Mouse (Mus musculus) intestine, embryonic 14.5 days (tissue): ENCODE measurements around the gene Adssl1. TPM values are rescaled to one million over a fixed set of nuclear protein-coding genes. Genes with fewer than 3 reads are reported as not detected.

ENCODE experiments used
- ATAC-seq: fragments of 200-750 bp; cut with Nextera tagmentation; replicated peaks from 2 replicates; pipeline ENCODE4 v1.8.0; 2017; ENCODE audit warnings: low read depth, moderate number of reproducible peaks, moderate TSS enrichment, moderate library complexity; ENCODE audit not compliant: low FRiP score, low TSS enrichment
- DNase-seq: peaks from one replicate; pipeline ENCODE4 v3.0.0-alpha.2; 2018; ENCODE audit warnings: low spot score
- H3K27ac ChIP-seq: fragments of 300-500 bp; sonication (generic); 2 replicates; pipeline ENCODE4 v1.5.1; 2014; ENCODE audit warnings: low read depth, mild to moderate bottlenecking, control low read depth
- H3K27me3 ChIP-seq: fragments of 300-500 bp; sonication (generic); replicated peaks from 2 replicates; pipeline ENCODE4 v1.6.1; 2014; ENCODE audit warnings: low read length, control low read depth; ENCODE audit not compliant: control insufficient read depth, insufficient read depth
- H3K36me3 ChIP-seq: fragments of 300-500 bp; sonication (generic); 2 replicates; pipeline ENCODE4 v1.6.1; 2014; ENCODE audit warnings: low read length, control low read depth; ENCODE audit not compliant: control insufficient read depth, insufficient read depth
- H3K4me1 ChIP-seq: fragments of 300-500 bp; sonication (generic); replicated peaks from 2 replicates; pipeline ENCODE4 v1.6.1; 2014; ENCODE audit warnings: low read length, control low read depth, mixed read lengths; ENCODE audit not compliant: control insufficient read depth, insufficient read depth
- H3K4me2 ChIP-seq: fragments of 300-500 bp; sonication (generic); 2 replicates; pipeline ENCODE4 v1.6.1; 2014; ENCODE audit warnings: low read length
- H3K4me3 ChIP-seq: fragments of 300-500 bp; sonication (generic); 2 replicates; pipeline ENCODE4 v1.5.1; 2014; ENCODE audit warnings: low read depth, low read length, control low read depth, mixed read lengths
- H3K9ac ChIP-seq: fragments of 300-500 bp; sonication (generic); 2 replicates; pipeline ENCODE4 v1.6.1; 2014; ENCODE audit warnings: mild to moderate bottlenecking, low read length
- H3K9me3 ChIP-seq: fragments of 300-500 bp; sonication (generic); 2 replicates; pipeline ENCODE4 v1.6.1; 2016; ENCODE audit warnings: low read length, control low read depth; ENCODE audit not compliant: control insufficient read depth
- WGBS: fragments of 180-500 bp; shearing (Covaris S2); extraction: QIAGEN DNeasy Blood & Tissue Kit; methylation state at CpG from one replicate; pipeline ENCODE4 v1.1.7; 2014; 5-methylcytosine and 5-hydroxymethylcytosine counted together
- microRNA-seq: library from miRNA; unstranded; fragments of <30 nt; microRNA quantifications from one replicate; pipeline ENCODE4, GENCODE M21; 2016
- polyA plus RNA-seq: library from polyadenylated mRNA; unstranded; fragments of >200 nt; fragmentation: Nextera tagmentation; extraction: Ambion mirVana; gene quantifications from 2 replicates; pipeline ENCODE4 v1.2.1, GENCODE M21; 2014

Gene Adssl1
- polyA plus RNA-seq, 1 experiment from 2014 or later, result 1.8 TPM

DNA sequence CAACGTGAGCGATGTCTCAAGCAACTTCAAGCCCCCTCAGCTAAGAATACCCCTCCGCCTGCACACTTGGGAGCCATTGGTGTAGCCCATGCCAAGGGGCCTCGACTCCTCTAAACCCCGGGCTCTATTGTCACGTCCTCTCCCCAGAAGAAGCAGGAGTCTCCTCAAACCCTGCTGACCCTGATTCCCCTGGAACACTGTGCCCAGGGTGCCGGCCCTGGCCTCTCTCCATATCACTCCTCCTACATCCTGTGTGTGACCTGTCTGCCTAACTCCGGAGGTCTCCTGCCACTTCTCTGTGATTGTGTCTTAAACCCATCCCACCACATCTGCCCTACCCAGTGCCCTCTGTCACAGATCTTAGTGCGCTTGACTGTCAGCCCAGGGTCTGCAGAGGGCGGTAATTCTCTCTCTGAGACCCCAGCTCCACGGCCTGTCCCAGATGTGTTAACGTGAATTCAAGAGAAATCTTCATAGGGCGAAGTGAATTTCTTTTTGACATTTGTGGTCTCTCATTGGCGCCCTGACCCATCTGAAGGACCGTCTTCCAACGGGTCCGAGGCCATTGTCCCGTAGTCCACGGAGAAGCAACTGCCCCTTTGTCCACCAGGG lies 58.2 kb downstream of the Adssl1 start:
- ATAC-seq, result no peak
- peak overlapping the region; percentile 60 for H3K9ac ChIP-seq
- H3K27ac ChIP-seq, result peak overlapping the region; percentile 83
- 20% methylated on average over 19 of the region's 19 CpGs for WGBS
- H3K9me3 ChIP-seq, result no peaks in the 10 kb centered on the region
- H3K36me3 ChIP-seq, result no peaks in the 10 kb centered on the region
- DNase-seq, result no peak
- peaks cover 26% of the 10 kb centered on the region for H3K4me1 ChIP-seq
- peak overlapping the region; percentile 65 for H3K4me3 ChIP-seq
- peaks cover 15% of the 10 kb centered on the region for H3K27me3 ChIP-seq
- peak overlapping the region; percentile 94 for H3K4me2 ChIP-seq

DNA sequence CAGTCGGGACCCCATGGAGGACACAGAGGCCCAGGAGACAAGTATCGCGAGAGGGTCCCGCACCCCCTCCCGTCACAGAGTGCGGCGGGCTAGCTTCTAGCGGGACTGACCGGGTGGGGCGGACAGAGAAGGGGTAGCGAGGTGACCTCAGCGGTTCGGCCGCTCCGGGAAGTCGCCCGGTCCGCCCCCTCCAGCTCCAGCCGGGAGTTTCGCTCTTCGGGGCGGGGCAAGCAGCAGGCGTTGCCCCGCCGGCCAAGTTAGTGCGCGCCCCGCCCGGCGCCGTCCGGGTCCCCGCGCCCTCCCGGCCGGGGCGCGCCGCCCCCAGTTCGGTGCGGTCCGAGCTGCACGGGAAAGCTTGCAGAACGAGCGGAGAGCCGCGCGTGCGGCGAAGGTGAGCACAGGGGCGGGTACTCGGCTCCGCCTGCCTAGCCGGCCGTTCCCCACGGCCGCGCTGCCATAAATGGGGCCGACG lies 58.7 kb downstream of the Adssl1 start, which contains the start of gene Zbtb42:
Gene Zbtb42, plus strand, starts transcription at position 274 of the 472 bp plus-strand sequence.
- Histone ChIP-seq H3K4me3 (peak within 1 kb of the TSS; percentile 65), H3K4me1 (peaks cover 26% of the 10 kb centered on the region), H3K36me3 (no peaks in the 10 kb centered on the region), H3K27ac (peak within 1 kb of the TSS; percentile 83), H3K9ac (peak within 1 kb of the TSS; percentile 60), H3K9me3 (no peaks in the 10 kb centered on the region), H3K27me3 (peaks cover 15% of the 10 kb centered on the region), H3K4me2 (peak within 1 kb of the TSS; percentile 94)
- under 1% methylated on average over 48 of the region's 60 CpGs for WGBS
- DNase-seq (peak; percentile 86), ATAC-seq (peak; percentile 25)

DNA sequence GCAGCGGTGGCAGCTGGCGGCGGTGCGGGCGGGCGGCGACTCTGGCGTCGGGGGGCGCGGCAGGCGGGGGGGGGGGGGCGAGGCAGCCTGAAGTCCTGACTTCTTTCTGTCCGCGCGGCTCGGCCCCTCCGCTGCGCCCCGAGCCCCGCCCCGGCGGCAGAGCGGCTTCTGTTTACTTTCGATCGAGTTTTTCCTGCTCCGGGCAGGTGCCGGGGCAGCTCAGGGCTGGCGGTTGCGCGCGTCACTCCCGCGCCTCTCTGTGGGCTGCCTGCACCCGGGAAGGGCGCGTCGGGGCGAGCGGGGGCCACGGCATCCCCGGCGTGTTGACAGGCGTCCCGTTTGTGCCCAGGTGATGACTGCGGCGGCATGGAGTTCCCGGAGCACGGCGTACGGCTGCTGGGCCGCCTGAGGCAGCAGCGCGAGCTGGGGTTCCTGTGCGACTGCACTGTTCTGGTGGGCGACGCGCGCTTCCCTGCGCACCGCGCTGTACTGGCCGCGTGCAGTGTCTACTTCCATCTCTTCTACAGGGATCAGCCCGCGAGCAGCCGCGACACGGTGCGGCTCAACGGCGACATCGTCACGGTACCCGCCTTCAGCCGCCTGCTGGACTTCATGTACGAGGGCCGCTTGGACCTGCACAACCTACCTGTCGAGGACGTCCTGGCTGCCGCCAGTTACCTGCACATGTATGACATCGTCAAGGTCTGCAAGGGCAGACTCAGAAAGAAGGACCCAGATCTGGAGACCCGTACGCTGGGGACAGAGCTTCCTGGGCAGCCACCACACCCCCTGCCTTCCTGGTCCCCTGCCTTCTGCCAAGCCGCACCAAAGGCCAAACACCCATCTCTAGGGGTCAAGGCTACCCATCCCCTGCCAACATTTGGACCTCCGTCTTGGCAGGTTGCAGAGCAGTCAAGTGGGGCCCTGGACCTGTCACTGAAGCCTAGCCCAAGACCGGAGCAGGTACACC lies 59.5 kb downstream of the Adssl1 start:
- DNase-seq, result peak; percentile 83
- no peaks in the 10 kb centered on the region for H3K9me3 ChIP-seq
- peak overlapping the region; percentile 60 for H3K9ac ChIP-seq
- peak; percentile 68 for ATAC-seq
- peaks cover 15% of the 10 kb centered on the region for H3K27me3 ChIP-seq
- H3K36me3 ChIP-seq, result no peaks in the 10 kb centered on the region
- peak overlapping the region; percentile 65 for H3K4me3 ChIP-seq
- peak overlapping the region; percentile 94 for H3K4me2 ChIP-seq
- peaks cover 26% of the 10 kb centered on the region for H3K4me1 ChIP-seq
- 5% methylated on average over 69 of the region's 87 CpGs for WGBS
- peak overlapping the region; percentile 83 for H3K27ac ChIP-seq

DNA sequence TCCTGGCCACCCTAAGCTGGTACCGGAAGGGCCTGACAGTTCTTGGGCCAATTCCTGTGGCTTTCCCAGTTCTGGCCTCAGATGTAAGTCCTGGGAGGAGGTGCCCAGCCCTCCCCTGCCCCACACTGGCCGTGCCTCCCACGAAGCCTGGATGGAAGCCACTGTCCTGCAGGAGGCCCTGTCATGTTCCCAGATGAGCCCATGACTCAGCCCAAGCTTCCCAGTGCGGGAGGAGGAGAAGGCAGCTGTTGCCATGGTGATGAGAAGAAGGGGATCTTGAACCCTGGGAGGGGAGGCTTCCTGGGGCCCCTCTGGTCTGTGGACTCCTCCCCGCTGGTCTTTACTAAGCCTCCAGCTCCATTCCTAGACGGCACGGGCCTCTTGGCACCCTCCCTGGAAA lies 63.5 kb downstream of the Adssl1 start:
- H3K9ac ChIP-seq, result no peak overlapping the region

DNA sequence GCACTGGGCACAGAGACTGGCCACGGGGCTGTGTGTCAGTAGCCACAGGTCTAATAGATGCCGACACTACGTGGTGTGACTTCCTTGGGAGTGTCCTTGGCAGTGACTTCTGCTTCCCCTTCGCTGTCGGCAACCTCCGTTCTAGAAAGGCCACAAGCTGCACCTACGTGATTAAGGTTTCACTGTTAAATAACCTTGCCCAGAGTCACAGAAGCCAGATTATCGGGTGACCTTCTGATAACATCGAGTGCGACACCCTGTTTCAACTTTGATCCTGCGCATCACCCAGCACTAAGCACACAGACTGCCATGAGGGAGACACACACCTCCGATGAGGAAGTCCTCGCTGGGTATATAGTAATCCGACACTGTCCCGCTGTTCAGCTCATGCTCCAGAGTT lies 68.6 kb downstream of the Adssl1 start:
- H3K9me3 ChIP-seq, result no peaks in the 10 kb centered on the region
- no peak overlapping the region for H3K27ac ChIP-seq
- no peak overlapping the region for H3K9ac ChIP-seq
- H3K4me3 ChIP-seq, result no peak overlapping the region
- H3K27me3 ChIP-seq, result no peaks in the 10 kb centered on the region
- peak overlapping the region; percentile 8; the same call in 1 of the 2 replicates for H3K4me2 ChIP-seq
- DNase-seq (no peak), ATAC-seq (no peak)
- H3K4me1 ChIP-seq, result peaks cover 8% of the 10 kb centered on the region; the same call in 1 of the 2 replicates
- H3K36me3 ChIP-seq, result no peaks in the 10 kb centered on the region
- 57% methylated on average over 15 of the region's 15 CpGs for WGBS

More for the DNA sequence above, 63.5 kb downstream of the Adssl1 start:
- ATAC-seq (no peak), DNase-seq (no peak)
- H3K36me3 ChIP-seq, result no peaks in the 10 kb centered on the region
- no peak overlapping the region for H3K4me3 ChIP-seq
- 0 out of 2 replicates have a peak, but pooled peaks cover 3% of the 10 kb centered on the region for H3K4me1 ChIP-seq
- peaks cover 15% of the 10 kb centered on the region for H3K27me3 ChIP-seq
- no peak overlapping the region for H3K27ac ChIP-seq
- WGBS, result 59% methylated on average over 7 of the region's 7 CpGs
- H3K9me3 ChIP-seq, result no peaks in the 10 kb centered on the region
- H3K4me2 ChIP-seq, result no peak overlapping the region

Small RNA genes within 50 kb of the gene (microRNA-seq; reads per million reads assigned to microRNA genes)
- 0.51 reads per million for gene Mir6939

Other genes starting within 250 kb of the Adssl1 start
- 0.41 and 0.60 TPM in 2 replicates for gene A530016L24Rik, start 130.6 kb upstream of the Adssl1 start, polyA plus RNA-seq
- 3.1 and 3.3 TPM in 2 replicates for gene Tmem179, start 103.3 kb upstream of the Adssl1 start, polyA plus RNA-seq
- gene Inf2, start 31.3 kb upstream of the Adssl1 start, polyA plus RNA-seq, result 4.3 and 4.6 TPM in 2 replicates
- gene Siva1, start 24.6 kb downstream of the Adssl1 start, polyA plus RNA-seq, result 315 and 324 TPM in 2 replicates
- 56.2 and 58.8 TPM in 2 replicates for gene Akt1, start 54.8 kb downstream of the Adssl1 start, polyA plus RNA-seq
- 9.4 and 9.8 TPM in 2 replicates for gene Zbtb42, start 58.8 kb downstream of the Adssl1 start, polyA plus RNA-seq
- gene Cep170b, start 100.4 kb downstream of the Adssl1 start, polyA plus RNA-seq, result 15.9 and 18.3 TPM in 2 replicates
- 12.6 and 13.0 TPM in 2 replicates for gene Pld4, start 140.6 kb downstream of the Adssl1 start, polyA plus RNA-seq
- 2.9 and 3.1 TPM in 2 replicates for gene Ahnak2, start 182.6 kb downstream of the Adssl1 start, polyA plus RNA-seq
- gene Clba1, start 188.9 kb downstream of the Adssl1 start, polyA plus RNA-seq, result 4.3 and 7.0 TPM in 2 replicates
- gene Cdca4, start 209.4 kb downstream of the Adssl1 start, polyA plus RNA-seq, result 116 and 126 TPM in 2 replicates
- gene Gpr132, start 248.2 kb downstream of the Adssl1 start, polyA plus RNA-seq, result 0.42 and 0.50 TPM in 2 replicates